Comparison of ENCODE assay signal across 11 mouse cellular contexts in the genomic region with DNA sequence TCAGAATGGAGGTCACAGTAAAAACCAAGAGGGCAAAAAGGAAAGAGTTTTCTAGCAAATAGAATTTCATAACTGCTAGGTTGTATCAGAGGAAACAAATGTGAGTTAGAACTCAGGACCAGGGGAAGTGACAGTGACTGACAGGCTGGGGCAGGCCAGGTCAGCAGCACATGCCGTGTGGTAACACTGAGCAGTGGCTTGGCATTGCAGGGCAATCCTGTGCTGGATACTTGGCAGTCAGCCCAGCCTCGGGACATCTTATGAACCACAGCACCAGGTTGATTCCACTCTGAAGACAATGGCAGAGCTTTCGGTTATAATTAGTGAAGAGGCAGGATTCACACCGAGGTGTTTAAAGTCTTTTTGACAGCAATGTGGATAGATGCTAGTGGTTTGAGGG. TPM values are rescaled to one million over a fixed set of nuclear protein-coding genes. Genes with fewer than 3 reads are reported as not detected.
A peak's percentile ranks its signal among the peaks of the same experiment; 100 is the strongest.
DNase-seq lines count a peak whose midpoint lies in the region; ATAC-seq and TF ChIP-seq lines count a peak whose summit lies in the region.
"Had no signal": no experiment of that assay in that cellular context is flagged by ENCODE, and none has a peak within 500 bp of the region (broad histone marks: within the 10 kb centered on the region; RNA-seq: fewer than 3 reads in every experiment).

No protein-coding gene starts in this region.

- H3K9ac ChIP-seq in liver, adult 2 months (ENCODE audit: low read depth, low read length): no peak overlapping the region
- H3K9ac ChIP-seq in liver, embryonic 11.5 days (ENCODE audit: low read depth, low read length): no peak overlapping the region
- H3K9ac ChIP-seq: limb, embryonic 15.5 days had no signal

- TF ChIP-seq POLR2A in liver, adult 2 months (IDR thresholded peaks at IDR 0.05; ENCODE audit: extremely low read depth, insufficient read depth, low read length): no peak

- no peak for TF ChIP-seq CTCF in liver, adult 2 months (IDR thresholded peaks at IDR 0.05; ENCODE audit: low read depth, low read length)

- intact Hi-C loops in heart, postnatal 14 days (cut with DNase I): no loop called here

- H3K36me3 ChIP-seq in liver, adult 2 months (ENCODE audit: control insufficient read depth, insufficient read depth, low read length): no peaks in the 10 kb centered on the region
- no peaks in the 10 kb centered on the region for H3K36me3 ChIP-seq in liver, embryonic 11.5 days (ENCODE audit: control insufficient read depth, insufficient read depth, low read length)
- no peaks in the 10 kb centered on the region for H3K36me3 ChIP-seq in forebrain, embryonic 10.5 days (replicated peaks)
- H3K36me3 ChIP-seq: limb, embryonic 15.5 days had no signal

- no peak overlapping the region for H3K4me3 ChIP-seq in liver, adult 2 months (ENCODE audit: insufficient read depth, low read depth, low read length)
- no peak overlapping the region for H3K4me3 ChIP-seq in liver, embryonic 11.5 days (ENCODE audit: low read depth, low read length)
- H3K4me3 ChIP-seq in forebrain, embryonic 10.5 days: no peak overlapping the region
- H3K4me3 ChIP-seq: limb, embryonic 15.5 days had no signal

- 54% methylated on average over 4 of the region's 4 CpGs for WGBS in liver, adult 2 months
- WGBS in liver, embryonic 11.5 days: 54% methylated on average over 4 of the region's 4 CpGs
- 77% methylated on average over 4 of the region's 4 CpGs for WGBS in forebrain, embryonic 10.5 days

- no peaks in the 10 kb centered on the region for H3K27me3 ChIP-seq in liver, adult 2 months (ENCODE audit: control insufficient read depth, insufficient read depth, low read length)
- no peaks in the 10 kb centered on the region for H3K27me3 ChIP-seq in liver, embryonic 11.5 days (replicated peaks; ENCODE audit: control insufficient read depth, insufficient read depth, low read length)
- H3K27me3 ChIP-seq in forebrain, embryonic 10.5 days (ENCODE audit: poor library complexity, severe bottlenecking): peaks cover 48% of the 10 kb centered on the region
- H3K27me3 ChIP-seq: limb, embryonic 15.5 days had no signal

- H3K27ac ChIP-seq in liver, adult 2 months (replicated peaks; ENCODE audit: insufficient read depth, low read depth, low read length): no peak overlapping the region
- no peak overlapping the region for H3K27ac ChIP-seq in liver, embryonic 11.5 days (ENCODE audit: low read depth, low read length)
- no peak overlapping the region for H3K27ac ChIP-seq in forebrain, embryonic 10.5 days
- H3K27ac ChIP-seq: limb, embryonic 15.5 days had no signal

- no peaks in the 10 kb centered on the region for H3K79me2 ChIP-seq in liver, adult 2 months (ENCODE audit: control insufficient read depth, insufficient read depth, low read length)

- ATAC-seq in cerebellum, adult (ENCODE audit: insufficient number of reproducible peaks, low FRiP score, low TSS enrichment): no peak
- no peak for ATAC-seq in liver, embryonic 11.5 days (replicated peaks; ENCODE audit: low FRiP score)
- ATAC-seq: hindbrain, embryonic 16.5 days had no signal

- no peaks in the 10 kb centered on the region for H3K9me3 ChIP-seq in liver, embryonic 11.5 days (ENCODE audit: control insufficient read depth, low read length)
- H3K9me3 ChIP-seq in forebrain, embryonic 10.5 days: no peaks in the 10 kb centered on the region
- H3K9me3 ChIP-seq: limb, embryonic 15.5 days had no signal

- DNase-seq in cerebellum, postnatal 36 days: peak; percentile 13 to 29
- peak; percentile 53 for DNase-seq in liver, adult 2 months (ENCODE audit: extremely low read depth, low read depth, low spot score)
- no peak for DNase-seq in liver, embryonic 11.5 days (ENCODE audit: low spot score)
- peak; percentile 25 for DNase-seq in NIH3T3 (ENCODE audit: low read depth)
- DNase-seq in heart, postnatal 14 days: peak; percentile 42 to 58
- no peak for DNase-seq in thymus, postnatal 25 days
- DNase-seq in forebrain, embryonic 10.5 days (ENCODE audit: extremely low spot score, low spot score): no peak
- DNase-seq: cerebellum, adult 11 months had no signal

- no peak overlapping the region for H3K4me2 ChIP-seq in liver, embryonic 11.5 days
- H3K4me2 ChIP-seq: limb, embryonic 15.5 days had no signal

- H3K4me1 ChIP-seq in liver, adult 2 months (ENCODE audit: control insufficient read depth, insufficient read depth, low read length): peaks cover 5% of the 10 kb centered on the region
- H3K4me1 ChIP-seq in liver, embryonic 11.5 days (replicated peaks; ENCODE audit: control insufficient read depth, insufficient read depth, low read length): peaks cover 6% of the 10 kb centered on the region
- peaks cover 21% of the 10 kb centered on the region for H3K4me1 ChIP-seq in forebrain, embryonic 10.5 days

RNA-seq across cellular contexts. Expression of gene Rybp, which starts 11.7 kb away (rescaled TPM):
- 6.7 and 8.2 TPM in 2 replicates for total RNA-seq in liver, adult 2 months (2014; rRNA removed)
- 5.6 and 6.7 TPM in 2 replicates for polyA plus RNA-seq in liver, adult 2 months (2012; rRNA removed)
- polyA plus RNA-seq in liver, embryonic 11.5 days (2014; fragmentation: Nextera tagmentation; extraction: Ambion mirVana): 8.7 and 11.2 TPM in 2 replicates
- total RNA-seq in heart, postnatal 14 days (2021): 10 to 100 TPM; 16.7 to 17.6 TPM
- 11.9 and 12.8 TPM in 2 replicates for polyA plus RNA-seq in forebrain, embryonic 10.5 days (2016; fragmentation: Nextera tagmentation; extraction: Ambion mirVana)

Comparison
In these comparisons a context has a peak if more than half of its experiments do, and no peak if none do; other contexts are left out.
1. DNase-seq: peak in cerebellum, postnatal 36 days (2 of 2), liver, adult 2 months (single experiment), NIH3T3 (single experiment) and heart, postnatal 14 days (2 of 2); none in liver, embryonic 11.5 days (single experiment), thymus, postnatal 25 days (single experiment) and forebrain, embryonic 10.5 days (single experiment).